Mouse (Mus musculus) liver, adult 2 months (tissue): ENCODE data around the gene Pnlip.

Experiments
- CTCF ChIP-seq: fragments of 200-500 bp; IDR thresholded peaks from 2 replicates; pipeline ENCODE4 v1.5.1; 2011; ENCODE audit warnings: low read depth, low read length, control low read depth
- POLR2A ChIP-seq: fragments of 200-500 bp; IDR thresholded peaks from 2 replicates; pipeline ENCODE4 v1.6.1; 2011; ENCODE audit warnings: low read length, control low read depth; ENCODE audit not compliant: insufficient read depth; ENCODE audit errors: extremely low read depth

DNA sequence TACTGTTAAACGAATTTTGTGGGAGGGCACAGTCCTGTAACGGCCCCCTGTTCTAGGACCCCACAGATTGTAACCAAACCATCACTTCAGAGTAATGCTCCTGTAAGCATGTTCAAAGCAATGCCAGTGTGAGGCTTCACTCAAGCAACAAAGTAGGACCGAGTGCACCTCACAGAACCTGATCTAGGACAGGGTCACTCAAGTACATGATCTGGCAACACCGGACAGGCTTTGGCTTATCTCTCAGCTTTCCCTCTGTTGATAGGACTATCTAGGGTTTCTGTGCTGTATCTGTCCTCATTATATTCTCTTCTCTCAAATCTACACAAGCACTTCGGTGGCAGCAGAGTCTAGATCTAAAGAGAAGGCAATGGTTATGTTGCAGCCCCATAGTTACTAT is 74.3 kb downstream of the Pnlip start:
- no peak for TF ChIP-seq CTCF
- TF ChIP-seq POLR2A: no peak
